Mouse (Mus musculus): ENCODE measurements around the gene Mon1a. TPM values are rescaled to one million over a fixed set of nuclear protein-coding genes. Genes with fewer than 3 reads are reported as not detected.

Gene Mon1a
- total RNA-seq, 2 experiments from 2014 or later = 23.0 to 25.5 TPM

GRCm38 (mm10) chr9:107949922-107950235 is 61.9 kb downstream of the Mon1a start, which contains the start of gene Traip:
Traip (plus strand) TSS chr9:107950136.
- no peak for DNase-seq

- peak; percentile 85 to 86 for DNase-seq
Observed at GRCm38 (mm10) chr9:107950460-107951355, 62.8 kb downstream of the Mon1a start.

Other genes with a start within 250 kb of the Mon1a start
- 10 to 100 TPM; 53.9 to 60.6 TPM for gene Slc38a3, start 218.6 kb upstream of the Mon1a start, total RNA-seq (2021)
- gene Gnat1, start 208.4 kb upstream of the Mon1a start, total RNA-seq (2021) = not detected
- 1 to 10 TPM; 4.3 to 4.6 TPM for gene Sema3f, start 177.7 kb upstream of the Mon1a start, total RNA-seq (2021)
- gene Rbm5, start 117.2 kb upstream of the Mon1a start, total RNA-seq (2021) = 100 to 1,000 TPM; 143 to 166 TPM
- 10 to 100 TPM; 58.4 to 72.0 TPM for gene Rbm6, start 14.9 kb upstream of the Mon1a start, total RNA-seq (2021)
- 1 to 10 TPM; 1.6 to 1.7 TPM for gene Mst1r, start 18.7 kb downstream of the Mon1a start, total RNA-seq (2021)
- not detected for gene Actl11, start 40.3 kb downstream of the Mon1a start, total RNA-seq (2021)
- gene Camkv, start 47.5 kb downstream of the Mon1a start, total RNA-seq (2021) = 100 to 1,000 TPM; 510 to 566 TPM
- 10 to 100 TPM; 28.2 to 29.2 TPM for gene Traip, start 62.0 kb downstream of the Mon1a start, total RNA-seq (2021)
- 1 to 10 TPM; 4.6 to 5.2 TPM for gene Uba7, start 87.4 kb downstream of the Mon1a start, total RNA-seq (2021)
- 1 to 10 TPM; 1.2 to 2.3 TPM for gene Gm20661, start 94.9 kb downstream of the Mon1a start, total RNA-seq (2021)
- 10 to 100 TPM; 10.3 to 10.6 TPM for gene Inka1, start 97.7 kb downstream of the Mon1a start, total RNA-seq (2021)
- gene Cdhr4, start 104.3 kb downstream of the Mon1a start, total RNA-seq (2021) = 1 to 10 TPM; 3.7 to 5.5 TPM
- 1 to 10 TPM; 1.6 to 3.8 TPM for gene Gm20662, start 108.2 kb downstream of the Mon1a start, total RNA-seq (2021)
- 100 to 1,000 TPM; 223 to 238 TPM for gene Ip6k1, start 114.3 kb downstream of the Mon1a start, total RNA-seq (2021)
- gene Gmppb, start 161.1 kb downstream of the Mon1a start, total RNA-seq (2021) = 10 to 100 TPM; 16.9 to 17.5 TPM
- gene Amigo3, start 165.0 kb downstream of the Mon1a start, total RNA-seq (2021) = 1 to 10 TPM; 1.8 to 2.6 TPM
- not detected for gene Mst1, start 192.3 kb downstream of the Mon1a start, total RNA-seq (2021)
- gene Rnf123, start 195.2 kb downstream of the Mon1a start, total RNA-seq (2021) = 100 to 1,000 TPM; 104 to 110 TPM
- gene Apeh, start 206.5 kb downstream of the Mon1a start, total RNA-seq (2021) = 10 to 100 TPM; 31.1 to 37.6 TPM

All from layer of hippocampus, postnatal 36 days (tissue).